Mouse (Mus musculus) fat pad, adult 2 months (tissue): Measurements from ENCODE around the gene Gm3099.
"Not testable (repeated sequence)": the region's sequence is repeated elsewhere in the genome, so short reads cannot be mapped to it uniquely, and the experiment has no call there.

Experiments
- DNase-seq: peaks from one replicate; pipeline ENCODE4 v3.0.0-alpha.2; 2011; ENCODE audit warnings: low read depth, low spot score; ENCODE audit errors: extremely low read depth

The Gm3099 gene

GRCm38 (mm10) chr14:3998094-3998493 lies at the start of gene Gm3099:
Gm3099 (plus strand) TSS chr14:3998394.
- not testable (repeated sequence) for DNase-seq

GRCm38 (mm10) chr14:3963247-3963646 lies 34.9 kb upstream of the Gm3099 start, which contains the start of gene Gm3095:
Gm3095 (plus strand) TSS chr14:3963547.
- not testable (repeated sequence) for DNase-seq

GRCm38 (mm10) chr14:4023641-4024040 lies 25.4 kb downstream of the Gm3099 start, which contains the start of gene Gm5796:
Gm5796 (plus strand) TSS chr14:4023941.
- not testable (repeated sequence) for DNase-seq
